Mouse (Mus musculus) forebrain, embryonic 11.5 days (tissue): ENCODE data around the gene Efhd2. TPM values are rescaled to one million over a fixed set of nuclear protein-coding genes. Genes with fewer than 3 reads are reported as not detected.
A peak's percentile ranks its signal among the peaks of the same experiment; 100 is the strongest.

Experiments used
- ATAC-seq: fragments of 200-750 bp; cut with Nextera tagmentation; replicated peaks from 2 replicates; pipeline ENCODE4 v1.8.0; 2017; ENCODE audit warnings: moderate TSS enrichment; ENCODE audit not compliant: low FRiP score
- DNase-seq: peaks from one replicate; pipeline ENCODE4 v3.0.0-alpha.2; 2017; ENCODE audit warnings: low spot score
- H3K27ac ChIP-seq: fragments of 300-500 bp; sonication (generic); 2 replicates; pipeline ENCODE4 v1.5.1; 2014; ENCODE audit warnings: low read depth, low read length
- H3K27me3 ChIP-seq: fragments of 300-500 bp; sonication (generic); 2 replicates; pipeline ENCODE4 v1.6.1; 2014; ENCODE audit warnings: mild to moderate bottlenecking, low read length, mixed read lengths; ENCODE audit not compliant: control insufficient read depth, insufficient read depth
- H3K36me3 ChIP-seq: fragments of 300-500 bp; sonication (generic); 2 replicates; pipeline ENCODE4 v1.6.1; 2014; ENCODE audit warnings: mild to moderate bottlenecking, low read length, moderate library complexity, mixed read lengths; ENCODE audit not compliant: control insufficient read depth, insufficient read depth
- H3K4me1 ChIP-seq: fragments of 300-500 bp; sonication (generic); replicated peaks from 2 replicates; pipeline ENCODE4 v1.6.1; 2014; ENCODE audit warnings: low read length, mixed read lengths; ENCODE audit not compliant: control insufficient read depth, insufficient read depth
- H3K4me2 ChIP-seq: fragments of 300-500 bp; sonication (generic); 2 replicates; pipeline ENCODE4 v1.6.1; 2014; ENCODE audit warnings: low read depth, mild to moderate bottlenecking, low read length, moderate library complexity, mixed read lengths; ENCODE audit not compliant: severe bottlenecking
- H3K4me3 ChIP-seq: fragments of 300-500 bp; sonication (generic); 2 replicates; pipeline ENCODE4 v1.5.1; 2014; ENCODE audit warnings: low read depth, low read length
- H3K9ac ChIP-seq: fragments of 300-500 bp; sonication (generic); 2 replicates; pipeline ENCODE4 v1.6.1; 2014; ENCODE audit warnings: low read length
- H3K9me3 ChIP-seq: fragments of 300-500 bp; sonication (generic); 2 replicates; pipeline ENCODE4 v1.6.1; 2016; ENCODE audit warnings: low read length, mixed read lengths; ENCODE audit not compliant: control insufficient read depth
- WGBS: fragments of 180-500 bp; shearing (Covaris S2); extraction: QIAGEN DNeasy Blood & Tissue Kit; methylation state at CpG from one replicate; pipeline ENCODE4 v1.1.7; 2014; 5-methylcytosine and 5-hydroxymethylcytosine counted together
- polyA plus RNA-seq: library from polyadenylated mRNA; unstranded; fragments of >200 nt; fragmentation: Nextera tagmentation; extraction: Ambion mirVana; gene quantifications from 2 replicates; pipeline ENCODE4 v1.2.1, GENCODE M21; 2014

Efhd2 gene
- polyA plus RNA-seq, 1 experiment from 2014 or later: 43.4 TPM

GRCm38 (mm10) chr4:141860246-141860841 lies 14.4 kb downstream of the Efhd2 start:
- Histone ChIP-seq H3K4me3 (no peak overlapping the region), H3K4me2 (no peak overlapping the region), H3K27ac (no peak overlapping the region), H3K9me3 (no peaks in the 10 kb centered on the region), H3K9ac (no peak overlapping the region), H3K36me3 (no peaks in the 10 kb centered on the region), H3K27me3 (no peaks in the 10 kb centered on the region), H3K4me1 (no peaks in the 10 kb centered on the region)
- DNase-seq (no peak), ATAC-seq (no peak)
- 78% methylated on average over 19 of the region's 19 CpGs for WGBS

- H3K9ac ChIP-seq: no peak overlapping the region
- no peak overlapping the region for H3K27ac ChIP-seq
- H3K36me3 ChIP-seq: no peaks in the 10 kb centered on the region
- DNase-seq (no peak), ATAC-seq (no peak)
- no peaks in the 10 kb centered on the region for H3K4me1 ChIP-seq
- no peak overlapping the region for H3K4me3 ChIP-seq
- H3K27me3 ChIP-seq: no peaks in the 10 kb centered on the region
- no peak overlapping the region for H3K4me2 ChIP-seq
- WGBS: 90% methylated on average over 14 of the region's 14 CpGs
- no peaks in the 10 kb centered on the region for H3K9me3 ChIP-seq
Observed at GRCm38 (mm10) chr4:141859351-141859750, 15.4 kb downstream of the Efhd2 start.

GRCm38 (mm10) chr4:141858501-141858900 lies 16.2 kb downstream of the Efhd2 start:
- H3K4me2 ChIP-seq: no peak overlapping the region
- WGBS: 95% methylated on average over 20 of the region's 20 CpGs
- no peak overlapping the region for H3K27ac ChIP-seq
- H3K4me1 ChIP-seq: no peaks in the 10 kb centered on the region
- no peak for ATAC-seq
- no peaks in the 10 kb centered on the region for H3K9me3 ChIP-seq
- no peak overlapping the region for H3K9ac ChIP-seq
- no peak for DNase-seq
- H3K27me3 ChIP-seq: no peaks in the 10 kb centered on the region
- H3K36me3 ChIP-seq: no peaks in the 10 kb centered on the region
- H3K4me3 ChIP-seq: no peak overlapping the region

- WGBS: 21% methylated on average over 10 of the region's 10 CpGs
- Histone ChIP-seq H3K9ac (no peak overlapping the region; the same call in 1 of the 2 replicates), H3K4me3 (no peak overlapping the region), H3K4me1 (no peaks in the 10 kb centered on the region), H3K4me2 (no peak overlapping the region), H3K27me3 (no peaks in the 10 kb centered on the region), H3K9me3 (no peaks in the 10 kb centered on the region), H3K36me3 (no peaks in the 10 kb centered on the region), H3K27ac (no peak overlapping the region)
- ATAC-seq (peak; percentile 74), DNase-seq (peak; percentile 91)
Observed at GRCm38 (mm10) chr4:141857422-141857930, 17.2 kb downstream of the Efhd2 start.

- no peak for ATAC-seq
- 80% methylated on average over 9 of the region's 9 CpGs for WGBS
Observed at GRCm38 (mm10) chr4:141853437-141853836, 21.3 kb downstream of the Efhd2 start.

GRCm38 (mm10) chr4:141845999-141846398 lies 28.7 kb downstream of the Efhd2 start, which contains the start of gene Ctrc:
TSS of gene Ctrc (minus strand) at chr4:141846359.
- H3K36me3 ChIP-seq: no peaks in the 10 kb centered on the region
- no peak within 1 kb of the TSS for H3K9ac ChIP-seq
- DNase-seq (no peak), ATAC-seq (no peak)
- no peak within 1 kb of the TSS for H3K4me2 ChIP-seq
- 82% methylated on average over 6 of the region's 6 CpGs for WGBS
- no peaks in the 10 kb centered on the region for H3K4me1 ChIP-seq
- no peaks in the 10 kb centered on the region for H3K27me3 ChIP-seq
- H3K4me3 ChIP-seq: no peak within 1 kb of the TSS
- no peaks in the 10 kb centered on the region for H3K9me3 ChIP-seq
- H3K27ac ChIP-seq: no peak within 1 kb of the TSS

More at GRCm38 (mm10) chr4:141853437-141853836, 21.3 kb downstream of the Efhd2 start:
- H3K4me2 ChIP-seq: no peak overlapping the region
- no peaks in the 10 kb centered on the region for H3K36me3 ChIP-seq
- H3K27me3 ChIP-seq: no peaks in the 10 kb centered on the region
- no peaks in the 10 kb centered on the region for H3K4me1 ChIP-seq
- no peak overlapping the region for H3K9ac ChIP-seq
- no peak overlapping the region for H3K4me3 ChIP-seq
- H3K27ac ChIP-seq: no peak overlapping the region
- no peaks in the 10 kb centered on the region for H3K9me3 ChIP-seq
- DNase-seq: peak; percentile 75

- Histone ChIP-seq H3K9me3 (no peaks in the 10 kb centered on the region), H3K4me3 (no peak overlapping the region), H3K9ac (no peak overlapping the region), H3K27me3 (no peaks in the 10 kb centered on the region), H3K4me1 (no peaks in the 10 kb centered on the region), H3K27ac (no peak overlapping the region), H3K4me2 (no peak overlapping the region), H3K36me3 (no peaks in the 10 kb centered on the region)
- ATAC-seq (no peak), DNase-seq (no peak)
- WGBS: 75% methylated on average over 5 of the region's 5 CpGs
Observed at GRCm38 (mm10) chr4:141834536-141835095, 40.1 kb downstream of the Efhd2 start.

- Histone ChIP-seq H3K4me3 (no peak overlapping the region), H3K27me3 (no peaks in the 10 kb centered on the region), H3K4me2 (no peak overlapping the region), H3K36me3 (no peaks in the 10 kb centered on the region), H3K4me1 (no peaks in the 10 kb centered on the region), H3K9me3 (no peaks in the 10 kb centered on the region), H3K9ac (no peak overlapping the region), H3K27ac (no peak overlapping the region)
- DNase-seq (no peak), ATAC-seq (no peak)
- WGBS: 55% methylated on average over 1 of the region's 1 CpGs
Observed at GRCm38 (mm10) chr4:141833911-141834310, 40.8 kb downstream of the Efhd2 start.

- H3K4me3 ChIP-seq: no peak overlapping the region
- no peak overlapping the region for H3K27ac ChIP-seq
- no peak overlapping the region for H3K4me2 ChIP-seq
- DNase-seq: no peak
- H3K4me1 ChIP-seq: no peaks in the 10 kb centered on the region
- no peaks in the 10 kb centered on the region for H3K27me3 ChIP-seq
- no peaks in the 10 kb centered on the region for H3K36me3 ChIP-seq
- no peak for ATAC-seq
- H3K9me3 ChIP-seq: no peaks in the 10 kb centered on the region
- no peak overlapping the region for H3K9ac ChIP-seq
- WGBS: 82% methylated on average over 7 of the region's 7 CpGs
Observed at GRCm38 (mm10) chr4:141831361-141831760, 43.4 kb downstream of the Efhd2 start.
